8 mouse cellular contexts compared by ENCODE assay signal in genomic region chr5:5559798-5560197, GRCm38 (mm10). TPM values are rescaled to one million over a fixed set of nuclear protein-coding genes. Genes with fewer than 3 reads are reported as not detected.
A peak's percentile ranks its signal among the peaks of the same experiment; 100 is the strongest.
DNase-seq lines count a peak whose midpoint lies in the region; ATAC-seq and TF ChIP-seq lines count a peak whose summit lies in the region.

No protein-coding gene starts in this region.

- no peaks in the 10 kb centered on the region for H3K4me1 ChIP-seq in heart, adult 2 months (ENCODE audit: control insufficient read depth, insufficient read depth, low read length)
- no peaks in the 10 kb centered on the region for H3K4me1 ChIP-seq in testis, adult 2 months (ENCODE audit: control insufficient read depth, insufficient read depth, low read length)
- no peaks in the 10 kb centered on the region; the same call in 1 of the 2 replicates for H3K4me1 ChIP-seq in liver, embryonic 11.5 days (replicated peaks; ENCODE audit: control insufficient read depth, insufficient read depth, low read length)
- no peaks in the 10 kb centered on the region for H3K4me1 ChIP-seq in stomach, postnatal 0 days (replicated peaks; ENCODE audit: control insufficient read depth, insufficient read depth)

- no peak for ATAC-seq in liver, embryonic 11.5 days (replicated peaks; ENCODE audit: low FRiP score)
- ATAC-seq in stomach, postnatal 0 days (ENCODE audit: low FRiP score, low TSS enrichment), result no peak

- TF ChIP-seq CTCF in heart, adult 2 months (IDR thresholded peaks at IDR 0.05), result no peak
- TF ChIP-seq CTCF in testis, adult 2 months (IDR thresholded peaks at IDR 0.05; ENCODE audit: control insufficient read depth, insufficient read depth, insufficient replicate concordance, low read depth, low read length), result no peak
- TF ChIP-seq CTCF in stomach, postnatal 0 days (IDR thresholded peaks at IDR 0.05; ENCODE audit: low read depth), result no peak

- 0 out of 2 replicates have a peak, but pooled peaks cover 1% of the 10 kb centered on the region for H3K27me3 ChIP-seq in heart, adult 2 months (ENCODE audit: control insufficient read depth, insufficient read depth, low read length)
- H3K27me3 ChIP-seq in testis, adult 2 months (ENCODE audit: control insufficient read depth, insufficient read depth, low read length), result no peaks in the 10 kb centered on the region
- no peaks in the 10 kb centered on the region for H3K27me3 ChIP-seq in liver, embryonic 11.5 days (replicated peaks; ENCODE audit: control insufficient read depth, insufficient read depth, low read length)
- no peaks in the 10 kb centered on the region for H3K27me3 ChIP-seq in stomach, postnatal 0 days (ENCODE audit: control insufficient read depth, insufficient read depth, low read length)

- 35% methylated on average over 8 of the region's 8 CpGs for WGBS in heart, adult 2 months
- 47% methylated on average over 8 of the region's 8 CpGs for WGBS in liver, embryonic 11.5 days
- 32% methylated on average over 8 of the region's 8 CpGs for WGBS in stomach, postnatal 0 days

- peak overlapping the region; percentile 57 for H3K4me3 ChIP-seq in heart, adult 2 months
- H3K4me3 ChIP-seq in testis, adult 2 months (ENCODE audit: control insufficient read depth, low read depth, low read length), result peak overlapping the region; percentile 94
- H3K4me3 ChIP-seq in liver, embryonic 11.5 days (ENCODE audit: low read depth, low read length), result peak overlapping the region; percentile 78
- H3K4me3 ChIP-seq in stomach, postnatal 0 days (ENCODE audit: low read depth, low read length), result peak overlapping the region; percentile 78

- peak overlapping the region; percentile 34 for H3K9ac ChIP-seq in heart, adult 2 months (ENCODE audit: low read depth, low read length)
- peak overlapping the region; percentile 82 for H3K9ac ChIP-seq in liver, embryonic 11.5 days (ENCODE audit: low read depth, low read length)
- peak overlapping the region; percentile 63 for H3K9ac ChIP-seq in stomach, postnatal 0 days (ENCODE audit: low read length)

- no peak for TF ChIP-seq POLR2A in heart, adult 2 months (IDR thresholded peaks at IDR 0.05; ENCODE audit: insufficient read depth, low read depth, low read length)
- no peak for TF ChIP-seq POLR2A in testis, adult 2 months (IDR thresholded peaks at IDR 0.05; ENCODE audit: control insufficient read depth, low read depth, low read length)

- peak overlapping the region; percentile 70; the same call in 1 of the 2 replicates for H3K27ac ChIP-seq in heart, adult 2 months
- H3K27ac ChIP-seq in testis, adult 2 months (ENCODE audit: control insufficient read depth, insufficient read depth, low read depth, low read length), result no peak overlapping the region
- H3K27ac ChIP-seq in liver, embryonic 11.5 days (ENCODE audit: low read depth, low read length), result no peak overlapping the region
- H3K27ac ChIP-seq in stomach, postnatal 0 days (replicated peaks), result peak overlapping the region; percentile 46; the same call in 1 of the 2 replicates

- no peaks in the 10 kb centered on the region for H3K36me3 ChIP-seq in heart, adult 2 months (ENCODE audit: control insufficient read depth, insufficient read depth, low read length)
- peaks cover 1% of the 10 kb centered on the region; the same call in 1 of the 2 replicates for H3K36me3 ChIP-seq in testis, adult 2 months (ENCODE audit: control insufficient read depth, insufficient read depth, low read length)
- H3K36me3 ChIP-seq in liver, embryonic 11.5 days (ENCODE audit: control insufficient read depth, insufficient read depth, low read length), result peaks cover 4% of the 10 kb centered on the region; the same call in 1 of the 2 replicates
- H3K36me3 ChIP-seq in stomach, postnatal 0 days (ENCODE audit: control insufficient read depth, insufficient read depth, low read length), result no peaks in the 10 kb centered on the region

- TF ChIP-seq EP300 in heart, adult 2 months (IDR thresholded peaks at IDR 0.05; ENCODE audit: insufficient read depth, low read depth, low read length), result no peak
- TF ChIP-seq EP300 in stomach, postnatal 0 days (optimal IDR thresholded peaks at IDR 0.05), result no peak

- no peak for DNase-seq in heart, adult 2 months
- no peak for DNase-seq in heart, postnatal 10 days
- DNase-seq in testis, postnatal 10 days (ENCODE audit: low spot score), result no peak
- no peak for DNase-seq in liver, embryonic 11.5 days (ENCODE audit: low spot score)
- no peak for DNase-seq in stomach, postnatal 0 days (ENCODE audit: low spot score)
- DNase-seq in gastrocnemius, adult 8-10 months (ENCODE audit: low spot score in 2 of 2), result no peak
- no peak for DNase-seq in layer of hippocampus, adult 11-12 months (ENCODE audit: low spot score)

- intact Hi-C loops in heart, adult 2 months (cut with DNase I), result loop anchor here (1.0 to 5.0 kb wide), 2 partner anchors 44 to 103 kb away; partner anchors contain the start of gene Cfap69
- intact Hi-C loops in heart, postnatal 10 days (cut with DNase I), result loop anchor here (2.0 kb wide), 1 partner anchor 45 kb away; the partner anchor contains the start of gene Cldn12

- no peaks in the 10 kb centered on the region for H3K9me3 ChIP-seq in liver, embryonic 11.5 days (ENCODE audit: control insufficient read depth, low read length)
- no peaks in the 10 kb centered on the region for H3K9me3 ChIP-seq in stomach, postnatal 0 days (ENCODE audit: control insufficient read depth, low read length)

- peak overlapping the region; percentile 76 for H3K4me2 ChIP-seq in liver, embryonic 11.5 days
- H3K4me2 ChIP-seq in stomach, postnatal 0 days (replicated peaks; ENCODE audit: low read depth), result peak overlapping the region; percentile 70

- no peaks in the 10 kb centered on the region for H3K79me2 ChIP-seq in heart, adult 2 months (replicated peaks; ENCODE audit: control insufficient read depth, insufficient read depth, low read length)

RNA-seq across cellular contexts. Expression of gene Gtpbp10, which starts 0.5 kb away (rescaled TPM):
- total RNA-seq in heart, adult 2 months (2021), result 10 to 100 TPM in 1 of 2 experiments, 1 to 10 TPM in 1; 9.6 to 11.4 TPM
- 4.3 and 9.8 TPM in 2 replicates for polyA plus RNA-seq in heart, adult 2 months (2012; rRNA removed)
- 10 to 100 TPM; 11.2 to 12.0 TPM for total RNA-seq in heart, postnatal 10 days (2021)
- 2.6 and 3.0 TPM in 2 replicates for polyA plus RNA-seq in testis, adult 2 months (2012; rRNA removed)
- 24.0 and 25.8 TPM in 2 replicates for polyA plus RNA-seq in liver, embryonic 11.5 days (2014; fragmentation: Nextera tagmentation; extraction: Ambion mirVana)
- 12.6 and 13.2 TPM in 2 replicates for polyA plus RNA-seq in stomach, postnatal 0 days (2015; fragmentation: Nextera tagmentation; extraction: Ambion mirVana)
- 10 to 100 TPM in 1 of 4 experiments, 1 to 10 TPM in 3; 6.7 to 10.0 (median 7.6) TPM for total RNA-seq in gastrocnemius, adult 8-10 months (2022)

RNA-seq across cellular contexts. Expression of gene Gm8773, which starts 13.8 kb away (rescaled TPM):
- not detected for total RNA-seq in heart, adult 2 months (2021)
- 0.08 TPM in 1 of 2 replicates, not detected in the other for polyA plus RNA-seq in heart, adult 2 months (2012; rRNA removed)
- not detected for total RNA-seq in heart, postnatal 10 days (2021)
- 0.34 and 0.38 TPM in 2 replicates for polyA plus RNA-seq in testis, adult 2 months (2012; rRNA removed)
- 0.32 and 0.82 TPM in 2 replicates for polyA plus RNA-seq in liver, embryonic 11.5 days (2014; fragmentation: Nextera tagmentation; extraction: Ambion mirVana)
- polyA plus RNA-seq in stomach, postnatal 0 days (2015; fragmentation: Nextera tagmentation; extraction: Ambion mirVana), result 0.93 and 0.98 TPM in 2 replicates
- not detected for total RNA-seq in gastrocnemius, adult 8-10 months (2022)

RNA-seq across cellular contexts. Expression of gene Cldn12, which starts 45.0 kb away (rescaled TPM):
- 10 to 100 TPM; 15.6 to 23.4 TPM for total RNA-seq in heart, adult 2 months (2021)
- 14.6 and 29.8 TPM in 2 replicates for polyA plus RNA-seq in heart, adult 2 months (2012; rRNA removed)
- 10 to 100 TPM; 13.7 to 18.6 TPM for total RNA-seq in heart, postnatal 10 days (2021)
- 4.2 and 7.7 TPM in 2 replicates for polyA plus RNA-seq in testis, adult 2 months (2012; rRNA removed)
- polyA plus RNA-seq in liver, embryonic 11.5 days (2014; fragmentation: Nextera tagmentation; extraction: Ambion mirVana), result 14.1 and 16.9 TPM in 2 replicates
- 12.8 and 13.9 TPM in 2 replicates for polyA plus RNA-seq in stomach, postnatal 0 days (2015; fragmentation: Nextera tagmentation; extraction: Ambion mirVana)
- 10 to 100 TPM; 12.1 to 15.5 (median 14.1) TPM for total RNA-seq in gastrocnemius, adult 8-10 months (2022)

Comparison
In these comparisons a context has a peak if more than half of its experiments do, and no peak if none do; other contexts are left out.
1. H3K27ac ChIP-seq: peak in heart, adult 2 months (single experiment) and stomach, postnatal 0 days (single experiment); none in testis, adult 2 months (single experiment) and liver, embryonic 11.5 days (single experiment).
2. Peak in every context shown above with its lines, with median percentiles within 50 percentile points of each other: H3K4me3 ChIP-seq and H3K9ac ChIP-seq.